Mouse (Mus musculus): ENCODE data around the gene March2.
A peak's percentile ranks its signal among the peaks of the same experiment; 100 is the strongest.
"Not testable (repeated sequence)": the region's sequence is repeated elsewhere in the genome, so short reads cannot be mapped to it uniquely, and the experiment has no call there.

Gene March2

GRCm38 (mm10) chr17:33718384-33718881 is at the start of gene March2:
March2 (minus strand) TSS chr17:33718670.
- peak; percentile 95 to 96 for DNase-seq (ENCODE audit: low spot score in 2 of 2)

GRCm38 (mm10) chr17:33766389-33766788 is 47.9 kb upstream of the March2 start:
- no peak for DNase-seq (ENCODE audit: low spot score in 2 of 2)

DNA sequence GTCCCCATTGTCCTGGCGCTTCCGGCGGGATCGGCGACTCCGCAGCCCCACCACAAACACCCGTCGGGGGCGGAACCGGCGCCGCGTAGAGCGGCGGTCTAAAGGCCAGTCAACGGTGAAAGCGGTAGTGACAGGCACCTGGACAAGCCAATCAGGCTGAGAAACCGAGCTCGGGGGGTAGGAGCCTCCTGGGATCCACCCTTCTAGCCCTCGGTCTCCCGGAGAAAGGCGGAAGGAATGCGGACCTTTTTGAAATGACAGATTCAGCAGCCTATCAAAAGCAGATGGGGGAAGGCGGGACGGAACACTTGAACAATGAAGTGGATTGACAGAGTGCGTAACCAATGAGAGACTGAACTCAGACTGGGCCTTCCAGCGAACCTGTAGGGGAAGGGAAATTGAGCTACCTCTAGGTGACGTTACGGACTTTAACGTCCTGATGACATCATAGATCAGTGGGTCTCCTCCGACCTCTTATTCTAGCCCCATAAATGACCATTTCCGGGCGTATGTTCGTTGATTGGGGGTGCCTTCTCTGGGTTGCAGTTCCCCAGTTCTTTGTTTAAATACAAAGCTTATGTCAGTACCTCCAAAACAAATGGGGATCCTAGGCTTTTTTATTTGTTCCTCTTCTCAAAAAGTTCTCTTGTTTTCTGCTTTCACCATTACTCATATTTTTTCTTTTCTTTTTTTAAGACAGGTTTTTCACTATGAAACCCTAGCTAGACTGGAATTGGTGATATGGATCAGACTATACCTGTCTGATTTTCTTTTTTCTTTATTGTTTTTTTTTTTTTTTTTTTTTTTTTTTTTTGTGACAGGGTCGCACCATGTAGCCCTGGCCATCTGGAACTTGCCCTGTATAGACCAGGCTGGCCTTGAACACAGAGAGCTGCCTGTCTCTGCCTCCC is 42.0 kb upstream of the March2 start, which contains the start of gene Rab11b:
Rab11b (minus strand) TSS at position 276 of the 911 bp plus-strand sequence.
- DNase-seq (ENCODE audit: low spot score in 2 of 2), result peak; percentile 100

- peak; percentile 87 to 88 for DNase-seq (ENCODE audit: low spot score in 2 of 2)
Measured at GRCm38 (mm10) chr17:33759767-33760254, 41.3 kb upstream of the March2 start.

DNA sequence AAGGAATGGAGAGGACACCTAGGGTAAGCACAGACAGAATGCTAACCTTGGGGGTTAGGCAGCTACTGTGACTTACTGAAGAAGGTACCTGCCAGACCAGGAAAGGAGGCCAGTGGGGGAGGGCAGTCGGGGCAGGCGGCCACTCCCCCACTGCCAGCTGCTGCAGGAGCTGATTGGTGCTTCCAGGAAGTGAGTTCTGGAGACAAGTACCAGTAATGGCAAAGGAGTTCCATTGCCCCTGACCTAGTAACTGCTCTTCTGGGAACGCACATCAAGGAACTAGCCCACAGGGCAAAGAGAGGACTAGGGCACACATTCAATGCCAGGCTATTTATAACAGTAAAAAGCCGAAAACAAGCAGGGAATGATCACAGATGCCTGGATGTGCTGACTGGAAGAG is 38.8 kb upstream of the March2 start:
- DNase-seq (ENCODE audit: low spot score in 2 of 2), result no peak

- DNase-seq (ENCODE audit: low spot score in 2 of 2), result no peak
Measured at GRCm38 (mm10) chr17:33756108-33756790, 37.8 kb upstream of the March2 start.

DNA sequence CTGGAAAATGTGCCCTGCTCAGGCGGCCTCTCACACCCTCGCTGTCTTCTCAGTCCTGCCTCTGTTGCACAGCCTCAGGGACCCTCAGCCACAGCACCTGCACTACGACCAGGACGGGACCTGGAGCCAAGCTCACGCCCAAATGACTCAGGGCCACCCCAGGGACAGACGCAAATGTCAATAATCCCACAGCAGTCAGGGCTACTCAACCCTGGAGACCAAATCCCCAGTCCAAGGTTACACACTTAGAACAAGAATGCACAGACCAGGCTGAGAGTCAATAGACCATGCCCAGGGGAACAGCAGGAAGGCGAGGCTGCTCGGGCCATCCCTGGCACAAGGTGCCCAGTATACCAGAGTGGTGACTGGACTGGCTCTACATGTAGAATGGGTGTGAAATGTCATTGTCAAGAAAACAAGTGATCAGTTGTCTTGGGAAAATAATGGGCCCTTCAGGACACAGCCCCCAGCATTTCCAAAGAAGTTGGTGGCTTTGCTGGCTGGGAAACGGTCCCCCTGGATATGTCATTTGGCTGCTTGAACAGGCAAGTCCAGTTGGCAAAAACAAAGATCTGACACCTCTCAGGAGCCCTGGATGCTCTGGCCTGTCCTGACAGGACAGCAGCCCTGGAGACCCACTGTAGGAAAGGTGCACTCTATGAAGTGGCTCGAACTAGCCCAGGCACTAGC is 37.1 kb upstream of the March2 start:
- DNase-seq (ENCODE audit: low spot score in 2 of 2), result no peak

DNA sequence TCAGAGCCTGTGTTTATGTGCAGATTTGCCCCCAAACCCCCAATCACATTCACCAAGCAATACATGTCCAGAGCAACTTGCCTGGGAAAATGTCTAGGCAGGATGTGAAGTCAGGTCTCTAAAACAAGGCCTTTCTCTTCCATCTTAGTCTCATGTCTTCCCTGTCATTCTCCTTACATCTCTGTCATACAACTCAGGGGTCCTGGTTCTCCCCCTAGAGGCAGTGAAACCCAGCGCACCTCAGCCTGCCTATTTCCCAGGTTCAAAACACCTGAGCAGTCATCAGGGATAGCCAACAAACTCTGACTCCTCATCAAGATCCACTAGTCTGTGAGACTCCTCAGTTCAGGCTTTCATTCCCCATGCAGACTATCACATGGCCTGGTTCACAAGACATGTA is 36.2 kb upstream of the March2 start:
- no peak for DNase-seq (ENCODE audit: low spot score in 2 of 2)

DNA sequence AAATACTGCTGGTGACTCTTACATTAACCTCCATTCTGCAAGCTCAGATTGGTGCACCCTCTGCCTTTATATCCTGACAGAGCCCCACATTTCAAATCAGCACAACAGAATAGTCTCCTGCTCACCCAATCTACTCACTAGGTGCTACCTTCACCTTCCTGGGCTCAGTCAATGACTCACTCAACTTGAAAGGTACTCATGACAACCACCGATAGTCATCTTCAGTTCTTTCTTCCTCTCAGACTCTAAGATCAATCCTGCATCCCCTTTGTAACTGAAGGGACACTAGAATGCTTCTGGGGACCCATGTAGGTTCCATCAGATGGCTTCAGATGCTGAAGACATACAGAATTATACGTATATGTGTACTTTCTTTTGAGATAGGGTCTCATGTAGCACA is 33.8 kb upstream of the March2 start:
- DNase-seq (ENCODE audit: low spot score in 2 of 2), result no peak

DNA sequence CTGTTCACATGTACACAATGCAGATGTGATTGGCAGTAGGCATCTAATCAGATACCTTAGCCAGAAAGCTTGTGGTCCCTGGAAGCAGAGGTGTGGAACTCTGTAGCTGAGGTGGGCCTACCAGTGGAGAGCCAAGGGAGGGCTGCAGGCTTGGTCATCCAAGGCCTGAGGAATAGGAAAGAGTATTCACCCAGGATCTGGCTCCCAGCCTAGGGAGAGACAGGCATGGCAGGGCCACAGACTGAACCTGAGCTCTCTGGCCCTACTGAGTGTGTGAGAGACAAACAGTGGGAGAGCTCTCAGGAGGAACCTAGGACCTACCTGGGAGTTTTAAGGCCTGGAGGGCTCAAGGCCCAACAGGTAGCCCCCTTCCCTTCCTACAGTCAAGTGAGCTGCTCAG is 32.7 kb upstream of the March2 start:
- no peak for DNase-seq (ENCODE audit: low spot score in 2 of 2)

GRCm38 (mm10) chr17:33749451-33749850 is 31.0 kb upstream of the March2 start:
- DNase-seq (ENCODE audit: low spot score in 2 of 2), result no peak

DNA sequence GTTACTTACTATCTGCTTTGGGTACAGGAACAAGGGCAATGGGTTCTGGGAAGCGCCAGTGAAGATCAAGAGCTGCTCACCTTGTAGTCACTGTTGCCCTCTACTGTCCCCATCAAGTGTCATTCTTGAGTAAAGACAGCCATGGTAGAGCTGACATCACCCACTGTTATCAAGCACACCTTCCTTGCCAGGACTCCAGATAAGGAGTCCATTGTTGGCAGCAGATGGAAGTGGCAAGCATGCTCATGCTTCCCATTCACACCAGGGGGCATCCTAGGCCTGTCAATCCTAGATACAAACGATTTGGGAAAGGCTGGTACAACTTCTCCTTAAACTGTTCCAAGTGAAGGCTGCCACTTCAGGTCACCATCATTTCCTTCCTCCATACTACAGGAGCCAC is 27.5 kb upstream of the March2 start:
- DNase-seq (ENCODE audit: low spot score in 2 of 2), result no peak

- no peak for DNase-seq (ENCODE audit: low spot score in 2 of 2)
Measured at GRCm38 (mm10) chr17:33744686-33745384, 26.4 kb upstream of the March2 start.

DNA sequence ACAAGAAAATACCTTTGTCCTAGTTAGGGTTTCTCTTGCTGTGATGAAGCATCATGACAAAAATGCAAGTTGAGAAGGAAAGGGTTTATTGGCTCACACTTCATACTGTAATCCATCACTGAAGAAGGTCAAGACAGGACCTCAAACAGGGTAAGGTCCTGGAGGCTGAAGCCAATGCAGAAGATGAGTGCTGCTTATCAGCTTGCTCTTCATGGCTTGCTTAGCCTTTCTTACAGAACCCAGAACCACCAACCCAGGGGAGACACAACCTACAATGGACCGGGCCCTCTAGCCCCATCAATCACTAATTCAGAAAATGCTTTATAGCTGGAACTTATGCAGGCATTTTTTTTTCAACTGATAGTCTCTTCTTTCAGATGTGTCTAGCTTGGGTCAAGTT is 23.9 kb upstream of the March2 start:
- no peak for DNase-seq (ENCODE audit: low spot score in 2 of 2)

DNA sequence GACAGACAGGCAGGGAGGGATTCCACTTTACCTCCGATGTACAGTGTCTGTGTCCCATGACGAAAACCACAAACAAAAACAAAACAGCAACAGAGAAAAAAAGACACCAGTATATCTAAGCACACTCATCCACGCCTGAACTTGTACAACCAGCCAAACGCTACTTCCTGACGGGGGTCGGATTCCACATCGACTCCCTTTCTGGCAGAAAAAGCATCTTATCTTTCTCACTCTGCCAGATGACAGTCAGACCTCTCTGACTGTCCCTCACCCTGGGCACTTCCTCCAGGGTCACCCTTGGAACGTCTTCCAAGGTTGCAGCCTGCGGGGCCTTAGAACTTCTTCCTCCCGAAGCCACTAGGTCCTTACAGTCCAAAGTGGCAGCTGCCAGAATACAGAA is 15.1 kb upstream of the March2 start:
- DNase-seq (ENCODE audit: low spot score in 2 of 2), result not testable (repeated sequence)

DNA sequence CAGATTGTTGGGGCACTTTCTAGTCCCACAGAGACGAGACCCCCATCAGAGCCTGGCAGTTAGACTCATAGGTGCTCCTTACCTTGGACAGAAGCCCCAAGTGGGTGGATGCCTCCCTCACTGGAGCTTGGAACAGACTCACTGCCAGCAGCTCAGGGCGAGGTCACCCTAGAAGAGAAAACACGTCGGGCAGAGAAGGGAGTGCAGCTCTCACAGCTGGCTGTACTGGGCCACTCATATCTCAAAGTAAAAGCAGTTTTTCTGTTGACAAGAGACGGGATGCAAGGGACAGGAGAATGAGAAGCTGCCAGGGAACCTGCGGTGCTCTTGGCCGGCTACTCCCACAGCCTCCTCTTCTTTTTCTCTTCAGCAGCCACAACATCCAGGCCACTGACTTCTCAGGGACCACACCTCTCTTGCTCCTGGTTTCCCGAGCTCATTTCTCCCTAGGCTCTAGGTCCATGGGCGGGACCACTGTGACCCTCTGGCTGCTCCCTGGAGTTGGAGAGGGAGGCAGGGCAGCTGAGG is 14.2 kb upstream of the March2 start:
- not testable (repeated sequence) for DNase-seq (ENCODE audit: low spot score in 2 of 2)

DNA sequence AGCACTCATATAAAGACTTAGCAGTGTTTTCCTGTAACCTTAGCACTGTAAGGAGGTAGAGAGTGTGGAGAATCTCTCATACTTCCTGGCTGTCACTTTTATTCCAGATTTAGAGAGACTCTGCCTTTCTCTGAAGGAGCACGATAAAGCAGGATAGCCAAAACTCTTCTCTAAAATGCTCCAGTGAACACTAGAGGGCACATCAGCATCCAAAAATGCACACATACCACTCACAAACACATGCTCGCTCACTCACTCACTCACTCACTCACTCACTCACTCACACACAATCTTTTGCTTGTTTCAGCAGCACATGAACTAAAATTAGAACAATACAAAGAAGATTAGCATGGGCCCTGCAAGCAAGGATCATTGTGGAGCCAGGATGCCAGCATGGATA is 10.7 kb upstream of the March2 start:
- no peak for DNase-seq (ENCODE audit: low spot score in 2 of 2)

DNA sequence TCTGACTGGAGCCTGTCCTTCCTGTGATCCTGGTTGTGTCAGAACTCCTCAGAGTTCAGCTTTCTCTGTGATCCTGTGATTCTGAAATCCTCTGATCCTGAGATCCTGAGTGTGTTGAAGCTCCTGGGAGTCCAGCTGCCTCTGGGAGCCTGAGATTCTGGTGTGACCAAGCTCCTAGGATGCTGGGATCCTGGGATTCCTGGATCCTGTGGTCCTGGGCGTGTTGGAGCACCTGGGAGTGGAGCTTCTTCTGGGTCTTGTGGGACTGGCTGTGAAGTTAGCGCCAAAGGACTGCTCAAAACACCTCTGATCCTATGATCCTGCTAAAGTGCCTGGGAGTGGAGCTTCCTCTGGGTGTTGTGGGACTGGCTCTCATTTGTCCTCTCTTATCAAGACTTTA is 9.9 kb upstream of the March2 start:
- no peak for DNase-seq (ENCODE audit: low spot score in 2 of 2)

- no peak for DNase-seq (ENCODE audit: low spot score in 2 of 2)
Measured at GRCm38 (mm10) chr17:33719736-33720378, 1.4 kb upstream of the March2 start.

DNA sequence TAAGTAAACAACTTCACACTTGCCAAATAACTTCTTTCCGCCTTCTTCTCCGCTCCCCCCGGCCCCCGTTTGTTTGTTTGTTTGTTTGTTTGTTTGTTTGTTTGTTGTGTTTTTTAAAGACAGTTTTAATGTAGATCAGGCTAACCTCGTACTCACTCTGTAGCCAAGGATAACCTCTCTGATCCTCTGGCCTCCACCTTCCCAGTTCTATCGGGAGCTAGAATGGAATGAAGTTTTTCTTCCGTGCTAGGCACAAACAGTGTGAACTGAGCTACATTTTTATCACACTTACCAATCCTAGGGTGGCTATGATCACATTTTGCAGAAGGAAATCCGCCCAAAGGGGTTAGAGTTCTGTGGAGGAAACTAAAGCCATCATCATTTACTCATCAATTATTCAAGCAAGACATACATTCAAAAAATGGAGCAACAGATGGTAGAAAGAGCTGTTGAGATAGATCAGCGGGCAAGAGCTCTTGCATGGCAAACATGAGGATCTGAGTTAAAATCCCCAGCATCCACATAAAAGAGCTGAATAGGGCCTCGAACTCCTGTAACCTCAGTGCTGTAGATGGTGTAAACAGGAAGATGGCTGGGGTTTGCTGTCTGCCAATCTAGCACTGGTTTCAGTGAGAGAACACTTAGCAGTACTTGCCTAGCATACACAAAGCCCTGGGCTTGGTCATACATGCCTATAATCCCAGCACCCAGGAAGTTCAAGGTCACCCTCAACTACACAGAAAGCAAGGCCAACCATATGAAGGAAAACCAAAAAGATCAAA is 665 bp upstream of the March2 start:
- no peak for DNase-seq (ENCODE audit: low spot score in 2 of 2)
